In the genomic region with DNA sequence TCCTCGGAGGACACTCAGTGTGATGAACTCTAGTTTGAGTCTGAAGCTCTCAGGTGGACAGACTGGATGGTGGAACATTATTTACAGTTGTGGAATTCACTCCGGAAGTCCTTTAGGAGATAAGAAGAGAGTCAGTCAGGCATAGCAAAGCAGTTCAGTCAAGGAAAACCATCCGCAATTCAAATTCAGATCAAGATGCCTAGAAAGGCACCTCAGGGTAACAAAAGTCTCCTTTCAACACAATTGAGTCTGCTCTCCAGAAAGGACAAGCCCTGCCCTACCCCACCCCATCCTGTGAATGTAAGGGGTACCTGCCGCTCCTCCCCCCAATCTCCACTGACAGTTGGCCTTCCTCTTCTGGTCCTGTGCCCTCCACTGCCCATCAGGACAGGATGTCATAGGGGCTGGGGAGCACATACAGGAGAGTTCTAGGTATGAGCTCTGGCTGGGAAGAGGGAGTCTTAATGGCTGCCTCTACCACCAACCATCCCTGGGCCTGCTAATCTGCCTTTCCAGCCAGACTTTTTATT, we compare ENCODE assay signal across 22 mouse cellular contexts.
"Had no signal": no experiment of that assay in that cellular context is flagged by ENCODE, and none has a peak within 500 bp of the region (broad histone marks: within the 10 kb centered on the region; RNA-seq: fewer than 3 reads in every experiment).

No protein-coding gene starts in this region.

- H3K9ac ChIP-seq: kidney, embryonic 15.5 days; limb, embryonic 13.5 days; liver, embryonic 12.5 days; liver, embryonic 15.5 days; lung, embryonic 15.5 days; midbrain, embryonic 15.5 days; neural tube, embryonic 12.5 days; neural tube, embryonic 15.5 days had no signal

- H3K4me2 ChIP-seq: kidney, embryonic 15.5 days; limb, embryonic 13.5 days; liver, embryonic 12.5 days; liver, embryonic 15.5 days; lung, embryonic 15.5 days; midbrain, embryonic 11.5 days; midbrain, embryonic 15.5 days; neural tube, embryonic 12.5 days; neural tube, embryonic 15.5 days had no signal

- H3K4me1 ChIP-seq: midbrain, embryonic 15.5 days; neural tube, embryonic 12.5 days; neural tube, embryonic 15.5 days had no signal

- DNase-seq: kidney, adult 8-10 months; kidney, postnatal 10 days; kidney, postnatal 36 days; layer of hippocampus, adult 9-11 months; liver; lung, adult 18-20 months; lung, postnatal 10 days; lung, postnatal 36 days; retina, postnatal 1 day; thymus, adult 18-20 months; thymus, postnatal 36 days had no signal

- H3K36me3 ChIP-seq: kidney, embryonic 15.5 days; liver, embryonic 12.5 days; liver, embryonic 15.5 days; midbrain, embryonic 15.5 days; neural tube, embryonic 12.5 days; neural tube, embryonic 15.5 days had no signal

- H3K27ac ChIP-seq: kidney, embryonic 15.5 days; limb, embryonic 10.5 days; limb, embryonic 13.5 days; liver, embryonic 12.5 days; liver, embryonic 15.5 days; lung, embryonic 15.5 days; midbrain, embryonic 15.5 days; neural tube, embryonic 12.5 days; neural tube, embryonic 15.5 days had no signal

- H3K4me3 ChIP-seq: kidney, embryonic 15.5 days; limb, embryonic 10.5 days; limb, embryonic 13.5 days; liver, embryonic 12.5 days; liver, embryonic 15.5 days; lung, embryonic 15.5 days; megakaryocyte, embryonic 14.5 days; midbrain, embryonic 15.5 days; neural tube, embryonic 12.5 days; neural tube, embryonic 15.5 days had no signal

- H3K9me3 ChIP-seq: kidney, embryonic 15.5 days; limb, embryonic 10.5 days; limb, embryonic 13.5 days; liver, embryonic 12.5 days; liver, embryonic 15.5 days; lung, embryonic 15.5 days; megakaryocyte, embryonic 14.5 days; midbrain, embryonic 15.5 days; neural tube, embryonic 12.5 days; neural tube, embryonic 15.5 days had no signal

- H3K27me3 ChIP-seq: kidney, embryonic 15.5 days; lung, embryonic 15.5 days; midbrain, embryonic 15.5 days; neural tube, embryonic 12.5 days; neural tube, embryonic 15.5 days had no signal

- ATAC-seq: liver, embryonic 12.5 days; midbrain, embryonic 15.5 days had no signal
